Mouse (Mus musculus): ENCODE measurements around the gene Carmil1. TPM values are rescaled to one million over a fixed set of nuclear protein-coding genes. Genes with fewer than 3 reads are reported as not detected.

Carmil1 gene
- polyA plus RNA-seq, 1 experiment: 23.3 TPM

DNA sequence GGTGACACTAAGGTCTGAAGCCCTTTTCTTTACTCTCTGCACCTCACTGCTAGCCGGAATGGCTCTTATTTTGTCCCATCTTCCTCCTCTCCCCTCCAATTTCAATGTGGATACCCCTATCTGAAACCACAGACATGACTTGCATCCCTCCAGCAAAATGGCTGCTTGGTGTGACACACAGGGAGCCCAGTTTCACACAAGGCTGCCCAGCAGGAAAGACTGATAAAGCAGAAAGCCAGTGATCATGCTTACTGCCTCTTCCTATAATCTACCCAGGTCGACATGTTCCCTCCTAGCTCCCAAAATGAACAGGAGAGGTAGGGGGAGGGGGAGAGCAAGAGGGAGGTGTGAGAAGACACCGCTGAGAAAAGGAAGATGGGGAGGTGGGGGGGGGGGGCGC is 36.6 kb downstream of the Carmil1 start:
- TF ChIP-seq CTCF (IDR thresholded peaks at IDR 0.05; ENCODE audit: low read depth, low read length) (no peak), POLR2A (IDR thresholded peaks at IDR 0.05; ENCODE audit: insufficient read depth, low read length) (no peak), EP300 (IDR thresholded peaks at IDR 0.05; ENCODE audit: insufficient read depth, low read depth, low read length) (no peak)
- no peaks in the 10 kb centered on the region for H3K9me3 ChIP-seq (replicated peaks; ENCODE audit: control insufficient read depth, insufficient read depth, low read length, poor library complexity, severe bottlenecking)
- H3K4me3 ChIP-seq (ENCODE audit: low read depth, low read length): no peak overlapping the region
- H3K9ac ChIP-seq (ENCODE audit: low read depth, poor library complexity, severe bottlenecking): no peak overlapping the region
- H3K27ac ChIP-seq (ENCODE audit: insufficient read depth, low read length): no peak overlapping the region
- H3K36me3 ChIP-seq (ENCODE audit: control insufficient read depth, insufficient read depth, low read length, poor library complexity, severe bottlenecking): no peaks in the 10 kb centered on the region
- no peaks in the 10 kb centered on the region for H3K4me1 ChIP-seq (ENCODE audit: control insufficient read depth, insufficient read depth, low read length)
- H3K27me3 ChIP-seq (ENCODE audit: control insufficient read depth, insufficient read depth, low read length, poor library complexity, severe bottlenecking): no peaks in the 10 kb centered on the region

DNA sequence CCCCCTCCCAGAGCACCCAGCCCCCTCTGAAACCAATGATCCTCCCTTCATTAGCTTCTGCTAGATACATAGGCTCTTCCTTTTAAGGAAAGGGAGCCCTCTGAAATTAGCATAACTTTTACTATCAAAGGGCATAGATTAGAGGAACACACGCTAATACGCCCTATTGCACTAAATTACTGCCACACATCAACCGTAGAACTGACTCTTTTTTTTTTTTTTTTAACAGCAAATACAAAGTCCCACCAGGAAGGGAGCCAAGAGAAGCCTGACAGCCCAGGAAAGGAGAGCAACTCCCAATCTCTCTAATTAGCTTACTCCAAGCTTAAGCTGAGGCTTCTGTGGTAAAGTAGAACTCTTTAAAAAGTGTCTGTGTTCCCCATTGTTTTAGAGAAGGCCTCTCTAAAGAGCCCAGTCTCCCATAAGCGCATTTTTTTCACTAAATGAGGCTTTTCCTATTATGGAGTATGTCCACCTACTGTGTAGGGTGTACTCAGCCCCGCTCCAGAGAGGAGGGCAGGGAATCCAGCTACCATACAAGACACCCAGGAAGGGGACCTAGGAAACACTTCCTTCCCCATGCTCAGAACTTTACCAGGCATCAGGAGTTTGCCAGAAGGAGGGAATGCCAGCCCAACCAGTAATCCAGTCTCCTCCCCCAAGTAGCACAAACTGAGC is 38.0 kb downstream of the Carmil1 start:
- Histone ChIP-seq H3K4me1 (ENCODE audit: control insufficient read depth, insufficient read depth, low read length) (no peaks in the 10 kb centered on the region), H3K9me3 (replicated peaks; ENCODE audit: control insufficient read depth, insufficient read depth, low read length, poor library complexity, severe bottlenecking) (no peaks in the 10 kb centered on the region), H3K9ac (ENCODE audit: low read depth, poor library complexity, severe bottlenecking) (no peak overlapping the region), H3K27me3 (ENCODE audit: control insufficient read depth, insufficient read depth, low read length, poor library complexity, severe bottlenecking) (no peaks in the 10 kb centered on the region), H3K27ac (ENCODE audit: insufficient read depth, low read length) (no peak overlapping the region), H3K4me3 (ENCODE audit: low read depth, low read length) (no peak overlapping the region), H3K36me3 (ENCODE audit: control insufficient read depth, insufficient read depth, low read length, poor library complexity, severe bottlenecking) (no peaks in the 10 kb centered on the region)
- TF ChIP-seq CTCF (IDR thresholded peaks at IDR 0.05; ENCODE audit: low read depth, low read length) (no peak), EP300 (IDR thresholded peaks at IDR 0.05; ENCODE audit: insufficient read depth, low read depth, low read length) (no peak), POLR2A (IDR thresholded peaks at IDR 0.05; ENCODE audit: insufficient read depth, low read length) (no peak)

DNA sequence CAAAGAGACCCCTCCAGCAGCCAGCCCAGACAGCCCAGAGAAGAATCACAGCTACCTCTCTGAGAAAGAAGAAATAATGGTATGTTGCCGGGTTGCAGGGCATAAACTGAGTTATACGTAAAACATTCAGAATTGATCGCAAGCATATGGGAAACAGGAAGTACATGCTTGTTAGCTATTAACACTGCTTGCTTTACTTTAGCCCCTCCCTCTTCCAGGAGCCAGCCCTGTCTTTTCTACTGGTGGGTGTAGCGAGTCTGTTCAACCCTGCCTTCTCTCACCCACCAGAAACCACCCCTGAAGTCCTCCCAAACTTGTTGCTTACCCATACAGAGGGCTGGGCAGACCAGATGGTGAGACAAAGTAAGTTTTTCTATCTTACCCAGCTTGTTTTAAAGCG is 39.4 kb downstream of the Carmil1 start:
- TF ChIP-seq EP300 (IDR thresholded peaks at IDR 0.05; ENCODE audit: insufficient read depth, low read depth, low read length): no peak
- no peak for TF ChIP-seq CTCF (IDR thresholded peaks at IDR 0.05; ENCODE audit: low read depth, low read length)
- TF ChIP-seq POLR2A (IDR thresholded peaks at IDR 0.05; ENCODE audit: insufficient read depth, low read length): no peak
- no peaks in the 10 kb centered on the region for H3K9me3 ChIP-seq (replicated peaks; ENCODE audit: control insufficient read depth, insufficient read depth, low read length, poor library complexity, severe bottlenecking)
- no peak overlapping the region for H3K9ac ChIP-seq (ENCODE audit: low read depth, poor library complexity, severe bottlenecking)
- no peaks in the 10 kb centered on the region for H3K27me3 ChIP-seq (ENCODE audit: control insufficient read depth, insufficient read depth, low read length, poor library complexity, severe bottlenecking)
- H3K36me3 ChIP-seq (ENCODE audit: control insufficient read depth, insufficient read depth, low read length, poor library complexity, severe bottlenecking): no peaks in the 10 kb centered on the region
- no peaks in the 10 kb centered on the region for H3K4me1 ChIP-seq (ENCODE audit: control insufficient read depth, insufficient read depth, low read length)
- no peak overlapping the region for H3K27ac ChIP-seq (ENCODE audit: insufficient read depth, low read length)
- H3K4me3 ChIP-seq (ENCODE audit: low read depth, low read length): no peak overlapping the region

DNA sequence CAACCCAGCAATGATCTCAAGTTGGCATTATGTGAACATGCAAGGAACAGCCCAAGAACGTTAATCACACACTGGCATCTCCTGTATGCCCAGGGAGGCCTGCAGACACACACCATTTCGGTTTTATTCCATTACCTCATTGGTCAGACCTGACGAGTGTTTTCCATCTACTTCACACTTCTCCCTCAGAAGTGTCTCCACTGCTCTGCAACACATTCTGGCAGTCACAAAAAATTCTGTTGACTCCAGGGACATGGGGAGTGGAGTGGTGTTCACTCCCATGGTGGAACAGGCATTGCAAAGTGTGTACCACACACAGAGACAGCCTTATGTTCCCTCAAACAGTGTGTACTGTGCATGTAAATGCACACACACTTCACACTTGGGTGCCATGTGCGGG is 40.2 kb downstream of the Carmil1 start:
- Histone ChIP-seq H3K9me3 (replicated peaks; ENCODE audit: control insufficient read depth, insufficient read depth, low read length, poor library complexity, severe bottlenecking) (no peaks in the 10 kb centered on the region), H3K4me1 (ENCODE audit: control insufficient read depth, insufficient read depth, low read length) (no peaks in the 10 kb centered on the region), H3K27ac (ENCODE audit: insufficient read depth, low read length) (no peak overlapping the region), H3K4me3 (ENCODE audit: low read depth, low read length) (no peak overlapping the region), H3K36me3 (ENCODE audit: control insufficient read depth, insufficient read depth, low read length, poor library complexity, severe bottlenecking) (no peaks in the 10 kb centered on the region), H3K27me3 (ENCODE audit: control insufficient read depth, insufficient read depth, low read length, poor library complexity, severe bottlenecking) (no peaks in the 10 kb centered on the region), H3K9ac (ENCODE audit: low read depth, poor library complexity, severe bottlenecking) (no peak overlapping the region)
- no peak for TF ChIP-seq CTCF (IDR thresholded peaks at IDR 0.05; ENCODE audit: low read depth, low read length)
- TF ChIP-seq EP300 (IDR thresholded peaks at IDR 0.05; ENCODE audit: insufficient read depth, low read depth, low read length): no peak
- no peak for TF ChIP-seq POLR2A (IDR thresholded peaks at IDR 0.05; ENCODE audit: insufficient read depth, low read length)

DNA sequence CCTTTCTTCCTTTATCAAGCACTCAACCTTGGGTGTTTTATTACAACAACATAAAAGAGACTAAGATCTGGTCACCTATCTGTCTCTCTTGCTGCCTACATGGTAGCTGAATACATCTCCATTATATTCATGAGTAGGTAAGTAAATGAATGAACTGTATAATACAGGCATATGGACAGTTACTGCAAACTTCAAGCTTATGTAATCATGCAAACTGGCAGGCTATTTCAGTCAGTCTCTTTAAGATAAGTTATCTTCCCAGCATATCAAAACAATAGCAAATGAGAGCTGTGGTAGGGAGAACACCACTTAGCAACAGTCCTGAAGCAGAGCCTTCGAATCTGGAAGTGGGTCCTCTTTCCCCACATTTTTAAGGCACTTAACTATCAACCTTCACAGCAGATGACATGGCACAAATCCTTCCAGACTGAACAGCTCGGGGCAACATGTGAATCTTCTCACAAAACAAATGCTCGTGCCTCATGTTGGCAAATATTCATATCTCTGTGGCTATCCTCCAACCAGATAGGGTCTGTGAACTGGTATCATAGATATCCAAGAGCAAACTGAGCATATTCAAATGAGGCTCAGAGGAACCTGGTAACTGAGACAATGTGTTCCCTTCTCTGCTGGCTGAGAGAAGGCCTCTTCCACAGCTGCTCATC is 42.0 kb downstream of the Carmil1 start:
- H3K9ac ChIP-seq (ENCODE audit: low read depth, poor library complexity, severe bottlenecking): no peak overlapping the region
- TF ChIP-seq CTCF (IDR thresholded peaks at IDR 0.05; ENCODE audit: low read depth, low read length) (no peak), EP300 (IDR thresholded peaks at IDR 0.05; ENCODE audit: insufficient read depth, low read depth, low read length) (no peak), POLR2A (IDR thresholded peaks at IDR 0.05; ENCODE audit: insufficient read depth, low read length) (no peak)
- H3K9me3 ChIP-seq (replicated peaks; ENCODE audit: control insufficient read depth, insufficient read depth, low read length, poor library complexity, severe bottlenecking): no peaks in the 10 kb centered on the region
- no peak overlapping the region for H3K4me3 ChIP-seq (ENCODE audit: low read depth, low read length)
- H3K36me3 ChIP-seq (ENCODE audit: control insufficient read depth, insufficient read depth, low read length, poor library complexity, severe bottlenecking): no peaks in the 10 kb centered on the region
- no peak overlapping the region for H3K27ac ChIP-seq (ENCODE audit: insufficient read depth, low read length)
- no peaks in the 10 kb centered on the region for H3K4me1 ChIP-seq (ENCODE audit: control insufficient read depth, insufficient read depth, low read length)
- H3K27me3 ChIP-seq (ENCODE audit: control insufficient read depth, insufficient read depth, low read length, poor library complexity, severe bottlenecking): no peaks in the 10 kb centered on the region

DNA sequence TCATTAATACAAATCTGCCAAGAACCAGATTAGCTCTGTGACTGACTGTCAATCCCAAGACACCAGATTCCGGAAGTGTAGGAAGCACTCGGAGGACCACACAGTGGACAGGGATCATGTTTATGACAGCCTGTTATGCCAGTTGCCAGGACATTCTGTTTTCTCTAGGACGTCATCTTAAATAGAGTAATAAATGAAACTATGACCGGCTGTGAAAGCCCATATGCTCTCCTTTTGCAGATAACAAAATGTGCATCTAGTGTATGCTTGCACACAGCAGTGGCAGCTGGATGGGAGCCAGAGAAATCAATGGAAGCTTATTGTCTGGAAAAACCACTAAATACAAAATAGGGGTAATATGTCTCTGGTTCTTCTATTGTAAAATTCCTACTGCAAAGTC is 43.9 kb downstream of the Carmil1 start:
- H3K9me3 ChIP-seq (replicated peaks; ENCODE audit: control insufficient read depth, insufficient read depth, low read length, poor library complexity, severe bottlenecking): no peaks in the 10 kb centered on the region
- H3K27ac ChIP-seq (ENCODE audit: insufficient read depth, low read length): no peak overlapping the region
- TF ChIP-seq POLR2A (IDR thresholded peaks at IDR 0.05; ENCODE audit: insufficient read depth, low read length) (no peak), CTCF (IDR thresholded peaks at IDR 0.05; ENCODE audit: low read depth, low read length) (no peak), EP300 (IDR thresholded peaks at IDR 0.05; ENCODE audit: insufficient read depth, low read depth, low read length) (no peak)

More for the DNA sequence above, 43.9 kb downstream of the Carmil1 start:
- Histone ChIP-seq H3K4me3 (ENCODE audit: low read depth, low read length) (no peak overlapping the region), H3K9ac (ENCODE audit: low read depth, poor library complexity, severe bottlenecking) (no peak overlapping the region), H3K4me1 (ENCODE audit: control insufficient read depth, insufficient read depth, low read length) (no peaks in the 10 kb centered on the region), H3K27me3 (ENCODE audit: control insufficient read depth, insufficient read depth, low read length, poor library complexity, severe bottlenecking) (no peaks in the 10 kb centered on the region), H3K36me3 (ENCODE audit: control insufficient read depth, insufficient read depth, low read length, poor library complexity, severe bottlenecking) (no peaks in the 10 kb centered on the region)

All from ES-Bruce4 (cell line).